Mouse (Mus musculus) lung, embryonic 16.5 days (tissue): Measurements from ENCODE around the gene Slc1a2. TPM values are rescaled to one million over a fixed set of nuclear protein-coding genes. Genes with fewer than 3 reads are reported as not detected.

Experiments
- ATAC-seq: fragments of 200-750 bp; cut with Nextera tagmentation; 2 replicates; pipeline ENCODE4 v1.8.0; 2017; ENCODE audit warnings: low read depth, mild to moderate bottlenecking, moderate library complexity
- H3K27ac ChIP-seq: fragments of 300-500 bp; sonication (generic); 2 replicates; pipeline ENCODE4 v1.5.1; 2014; ENCODE audit warnings: mild to moderate bottlenecking, control low read depth, low read length
- H3K27me3 ChIP-seq: fragments of 300-500 bp; sonication (generic); 2 replicates; pipeline ENCODE4 v1.6.1; 2014; ENCODE audit warnings: low read depth, low read length, mixed read lengths; ENCODE audit not compliant: control insufficient read depth, insufficient read depth
- H3K36me3 ChIP-seq: fragments of 300-500 bp; sonication (generic); 2 replicates; pipeline ENCODE4 v1.6.1; 2014; ENCODE audit warnings: low read length; ENCODE audit not compliant: control insufficient read depth, insufficient read depth
- H3K4me1 ChIP-seq: fragments of 300-500 bp; sonication (generic); replicated peaks from 2 replicates; pipeline ENCODE4 v1.6.1; 2014; ENCODE audit warnings: low read length, mixed read lengths; ENCODE audit not compliant: control insufficient read depth, insufficient read depth
- H3K4me2 ChIP-seq: fragments of 300-500 bp; sonication (generic); 2 replicates; pipeline ENCODE4 v1.6.1; 2014; ENCODE audit warnings: low read depth, low read length, control low read depth
- H3K4me3 ChIP-seq: fragments of 300-500 bp; sonication (generic); 2 replicates; pipeline ENCODE4 v1.5.1; 2014; ENCODE audit warnings: mild to moderate bottlenecking, low read length, control low read depth
- H3K9ac ChIP-seq: fragments of 300-500 bp; sonication (generic); 2 replicates; pipeline ENCODE4 v1.6.1; 2014; ENCODE audit warnings: low read length, control low read depth
- H3K9me3 ChIP-seq: fragments of 300-500 bp; sonication (generic); 2 replicates; pipeline ENCODE4 v1.6.1; 2016; ENCODE audit warnings: low read length; ENCODE audit not compliant: control insufficient read depth
- WGBS: fragments of 180-500 bp; shearing (Covaris S2); extraction: QIAGEN DNeasy Blood & Tissue Kit; methylation state at CpG from one replicate; pipeline ENCODE4 v1.1.7; 2014; 5-methylcytosine and 5-hydroxymethylcytosine counted together
- polyA plus RNA-seq: library from polyadenylated mRNA; unstranded; fragments of >200 nt; fragmentation: Nextera tagmentation; extraction: Ambion mirVana; gene quantifications from 2 replicates; pipeline ENCODE4 v1.2.1, GENCODE M21; 2015

The Slc1a2 gene
- polyA plus RNA-seq, 1 experiment from 2014 or later: 0.19 TPM

DNA sequence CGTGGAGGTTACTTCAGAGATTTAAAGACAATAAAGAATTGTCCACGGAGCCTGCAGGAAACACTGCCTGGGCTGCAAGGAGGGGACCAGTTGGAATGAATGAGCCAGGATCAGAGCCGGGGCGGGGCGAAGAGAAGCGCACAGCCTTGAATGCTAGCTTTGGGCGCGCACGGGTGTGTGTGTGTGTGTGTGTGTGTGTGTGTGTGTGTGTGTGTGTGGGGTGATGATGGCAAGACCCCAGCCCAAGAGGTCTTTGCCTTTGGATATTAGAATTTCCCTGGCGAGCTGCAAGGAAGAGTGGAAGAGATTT lies 1.0 kb downstream of the Slc1a2 start:
- H3K4me2 ChIP-seq: peak overlapping the region; percentile 99
- no peak overlapping the region for H3K9ac ChIP-seq
- peak overlapping the region; percentile 69 for H3K4me3 ChIP-seq
- WGBS: 0% methylated on average over 10 of the region's 10 CpGs
- no peak for ATAC-seq
- H3K4me1 ChIP-seq: peaks cover 16% of the 10 kb centered on the region
- H3K36me3 ChIP-seq: no peaks in the 10 kb centered on the region
- no peak overlapping the region for H3K27ac ChIP-seq
- no peaks in the 10 kb centered on the region for H3K9me3 ChIP-seq
- peaks cover 40% of the 10 kb centered on the region for H3K27me3 ChIP-seq

DNA sequence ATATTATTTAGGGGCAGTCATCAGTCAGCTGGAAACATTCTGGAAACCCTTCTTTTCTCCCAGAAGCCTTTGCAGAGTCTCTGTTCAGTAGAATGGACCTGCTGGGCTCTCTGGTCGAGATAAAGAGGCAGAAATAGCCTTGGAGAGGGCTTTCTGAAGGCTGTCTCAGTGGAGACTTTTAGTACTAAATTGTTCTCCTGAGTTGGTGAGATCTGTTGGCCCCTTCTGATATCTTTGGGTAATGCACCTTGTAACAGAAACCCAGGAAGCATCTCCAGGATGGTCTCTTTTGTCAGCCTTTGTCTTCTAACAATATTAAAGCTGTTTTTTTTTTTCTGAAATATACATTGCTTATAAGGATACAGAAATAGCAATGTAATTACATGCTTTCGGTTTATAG lies 2.6 kb downstream of the Slc1a2 start:
- Histone ChIP-seq H3K36me3 (no peaks in the 10 kb centered on the region), H3K4me2 (no peak overlapping the region), H3K27me3 (peaks cover 40% of the 10 kb centered on the region), H3K4me3 (no peak overlapping the region), H3K27ac (no peak overlapping the region), H3K9ac (no peak overlapping the region), H3K9me3 (no peaks in the 10 kb centered on the region), H3K4me1 (peaks cover 16% of the 10 kb centered on the region)
- WGBS: 55% methylated on average over 2 of the region's 2 CpGs
- no peak for ATAC-seq

DNA sequence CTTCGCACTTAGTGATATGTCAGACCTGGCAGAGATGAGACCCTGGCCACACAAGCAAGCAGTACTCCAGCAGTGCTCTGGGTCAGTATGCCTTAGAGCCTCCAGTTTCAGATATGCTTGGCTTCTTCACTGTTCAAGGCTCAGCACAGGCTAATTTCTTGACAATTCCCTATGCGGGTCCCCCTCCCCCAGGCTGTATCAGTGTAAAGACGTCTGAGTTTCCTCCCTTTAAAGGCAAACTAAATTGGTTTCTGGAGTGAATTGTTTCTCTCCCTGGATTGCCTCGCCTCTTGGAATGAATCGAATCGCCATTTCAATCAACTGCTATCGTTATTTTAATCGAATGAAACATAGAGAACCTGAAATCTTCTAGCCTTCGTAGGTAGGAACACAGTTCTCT lies 4.5 kb downstream of the Slc1a2 start:
- Histone ChIP-seq H3K36me3 (no peaks in the 10 kb centered on the region), H3K27me3 (peaks cover 30% of the 10 kb centered on the region), H3K4me2 (no peak overlapping the region; the same call in 1 of the 2 replicates), H3K4me1 (peaks cover 16% of the 10 kb centered on the region), H3K9me3 (no peaks in the 10 kb centered on the region), H3K9ac (no peak overlapping the region), H3K27ac (peak overlapping the region; percentile 13; the same call in 1 of the 2 replicates), H3K4me3 (no peak overlapping the region)
- no peak for ATAC-seq
- 60% methylated on average over 9 of the region's 9 CpGs for WGBS

DNA sequence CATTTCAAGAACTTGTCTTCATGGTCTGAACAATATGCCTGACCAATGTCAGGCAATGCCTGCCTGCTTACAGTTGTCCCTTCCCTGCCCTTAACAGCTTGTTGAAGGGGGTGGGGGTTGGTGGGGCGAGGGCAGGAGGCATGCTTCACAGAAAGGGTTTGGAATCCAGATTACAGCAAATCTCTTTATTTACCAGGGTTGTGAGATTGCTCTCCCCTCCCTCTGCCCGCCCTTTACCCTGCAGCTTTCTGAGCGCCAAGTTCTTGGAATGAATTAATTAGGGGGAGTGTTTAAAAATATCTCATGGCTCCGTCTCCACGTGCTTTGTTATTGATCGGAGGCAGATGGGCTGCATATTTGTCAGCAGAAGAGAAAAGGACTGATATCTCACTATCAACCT lies 4.9 kb downstream of the Slc1a2 start:
- peaks cover 13% of the 10 kb centered on the region for H3K4me1 ChIP-seq
- peak; percentile 44 for ATAC-seq
- H3K4me3 ChIP-seq: no peak overlapping the region
- H3K9me3 ChIP-seq: no peaks in the 10 kb centered on the region
- WGBS: 28% methylated on average over 6 of the region's 6 CpGs
- peak overlapping the region; percentile 13; the same call in 1 of the 2 replicates for H3K27ac ChIP-seq
- H3K9ac ChIP-seq: no peak overlapping the region
- H3K27me3 ChIP-seq: peaks cover 30% of the 10 kb centered on the region
- H3K4me2 ChIP-seq: peak overlapping the region; percentile 22; the same call in 1 of the 2 replicates
- no peaks in the 10 kb centered on the region for H3K36me3 ChIP-seq

DNA sequence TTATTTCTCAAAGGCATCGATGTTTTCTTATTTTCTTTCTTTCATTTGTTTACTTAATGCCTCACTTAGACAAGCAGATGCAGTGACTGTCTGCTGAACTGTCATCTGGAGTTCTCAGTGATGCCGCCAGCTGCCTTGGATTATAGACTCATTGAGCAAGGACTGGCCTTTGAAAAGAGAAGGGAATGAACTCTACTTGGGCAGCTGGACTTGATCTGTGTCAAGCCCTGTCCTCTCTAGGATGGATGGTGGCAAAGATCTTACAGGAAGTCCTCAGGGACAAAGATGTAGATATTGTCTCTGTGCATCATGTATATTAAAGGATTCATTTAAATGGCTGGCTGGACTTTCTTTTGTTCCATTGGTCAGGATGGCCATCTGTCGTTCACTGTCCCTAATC lies 5.4 kb downstream of the Slc1a2 start:
- H3K4me1 ChIP-seq: peaks cover 11% of the 10 kb centered on the region
- no peak overlapping the region for H3K27ac ChIP-seq
- H3K27me3 ChIP-seq: peaks cover 26% of the 10 kb centered on the region
- peak; percentile 84 for ATAC-seq
- WGBS: 39% methylated on average over 3 of the region's 3 CpGs
- no peaks in the 10 kb centered on the region for H3K9me3 ChIP-seq
- H3K4me3 ChIP-seq: no peak overlapping the region
- H3K9ac ChIP-seq: no peak overlapping the region
- H3K36me3 ChIP-seq: no peaks in the 10 kb centered on the region
- H3K4me2 ChIP-seq: no peak overlapping the region

DNA sequence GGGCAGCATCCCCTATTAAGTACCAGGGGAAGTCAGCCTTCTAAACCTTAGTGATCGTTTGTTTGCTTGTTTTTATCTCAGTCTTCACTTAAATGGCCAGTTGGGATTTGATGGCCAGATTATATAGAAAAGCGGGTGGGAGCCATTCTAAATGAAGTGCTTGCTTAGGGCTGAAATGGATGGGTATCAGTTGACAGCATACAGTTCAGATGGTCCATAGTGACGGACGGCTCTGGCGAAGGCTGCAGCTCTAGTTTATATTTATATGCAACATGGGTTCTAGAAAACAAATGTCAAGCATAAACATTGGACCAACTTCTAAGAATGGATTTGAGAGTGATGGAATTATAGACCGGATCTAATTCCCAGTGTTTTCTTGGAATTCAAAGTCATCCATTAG lies 9.5 kb downstream of the Slc1a2 start:
- no peak overlapping the region for H3K9ac ChIP-seq
- WGBS: 33% methylated on average over 6 of the region's 6 CpGs
- H3K36me3 ChIP-seq: no peaks in the 10 kb centered on the region
- H3K27ac ChIP-seq: no peak overlapping the region
- no peak overlapping the region for H3K4me2 ChIP-seq
- H3K4me3 ChIP-seq: no peak overlapping the region
- peak; percentile 59 for ATAC-seq
- H3K27me3 ChIP-seq: no peaks in the 10 kb centered on the region
- H3K4me1 ChIP-seq: peaks cover 6% of the 10 kb centered on the region; the same call in 1 of the 2 replicates
- H3K9me3 ChIP-seq: no peaks in the 10 kb centered on the region

DNA sequence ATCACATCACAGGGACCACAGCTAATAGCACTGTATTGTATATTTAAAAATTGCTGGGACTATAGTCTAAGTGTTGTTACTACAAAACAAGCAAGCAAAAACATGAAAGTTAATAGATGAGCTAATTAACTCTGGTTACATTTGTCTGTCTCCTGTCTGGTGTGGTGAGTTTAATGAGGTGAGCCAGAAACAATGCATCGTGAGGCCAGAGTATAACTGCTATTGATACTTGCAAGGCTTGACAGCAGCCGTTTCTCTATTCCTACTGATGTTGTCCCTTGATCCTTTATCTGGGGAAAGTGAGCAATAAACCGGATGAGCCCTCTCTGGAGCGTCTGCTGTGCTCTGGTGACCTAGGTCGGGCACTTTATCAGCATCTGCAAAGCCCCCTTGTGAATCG lies 11.1 kb downstream of the Slc1a2 start:
- 22% methylated on average over 6 of the region's 6 CpGs for WGBS
- no peak overlapping the region for H3K4me2 ChIP-seq
- no peak overlapping the region for H3K4me3 ChIP-seq
- H3K4me1 ChIP-seq: no peaks in the 10 kb centered on the region
- no peaks in the 10 kb centered on the region for H3K9me3 ChIP-seq
- no peak overlapping the region for H3K9ac ChIP-seq
- peak; percentile 68 for ATAC-seq
- H3K27ac ChIP-seq: no peak overlapping the region
- H3K27me3 ChIP-seq: no peaks in the 10 kb centered on the region
- no peaks in the 10 kb centered on the region for H3K36me3 ChIP-seq

DNA sequence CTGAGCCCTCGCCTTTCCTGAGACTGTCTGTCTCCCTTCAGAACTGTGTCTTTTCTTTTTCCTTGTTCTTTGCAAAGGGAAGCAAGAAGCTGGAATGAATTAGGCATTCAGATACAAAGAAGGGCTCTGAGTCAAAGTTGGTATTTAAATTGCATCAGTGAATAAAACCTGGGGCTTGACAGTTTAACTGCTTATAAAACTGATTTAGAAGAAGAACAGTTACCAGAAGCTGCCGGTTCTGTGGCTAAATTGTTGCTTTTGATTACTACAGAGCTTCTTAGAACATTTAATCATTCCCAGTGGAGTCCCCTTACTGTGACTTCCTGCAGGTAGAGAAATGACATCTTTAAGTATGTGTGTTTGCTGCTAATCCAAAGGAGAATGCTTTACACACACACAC lies 16.1 kb downstream of the Slc1a2 start:
- no peak overlapping the region for H3K4me2 ChIP-seq
- no peaks in the 10 kb centered on the region for H3K4me1 ChIP-seq
- no peak overlapping the region for H3K9ac ChIP-seq
- H3K27ac ChIP-seq: no peak overlapping the region
- 68% methylated on average over 2 of the region's 2 CpGs for WGBS
- no peaks in the 10 kb centered on the region for H3K36me3 ChIP-seq
- no peaks in the 10 kb centered on the region for H3K27me3 ChIP-seq
- ATAC-seq: no peak
- no peaks in the 10 kb centered on the region for H3K9me3 ChIP-seq
- no peak overlapping the region for H3K4me3 ChIP-seq

DNA sequence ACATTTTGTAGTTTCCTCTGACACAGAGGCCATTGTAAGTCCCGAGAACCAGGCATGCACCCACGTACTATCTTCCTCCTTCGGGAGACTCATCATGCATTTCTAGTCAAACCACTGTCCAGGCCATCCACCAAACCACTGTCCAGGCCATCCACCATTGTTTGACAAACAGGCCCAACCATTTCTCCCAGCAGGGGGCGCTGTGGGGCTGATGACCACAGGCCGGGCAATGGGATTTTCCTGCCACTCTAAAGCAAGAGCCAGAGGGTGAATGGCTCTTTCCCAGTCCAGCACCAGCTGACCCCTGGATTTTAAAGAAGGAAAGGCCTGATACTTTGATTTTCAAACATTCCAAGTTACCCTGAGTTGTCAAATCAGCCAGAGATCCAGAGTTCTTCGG lies 16.8 kb downstream of the Slc1a2 start:
- no peaks in the 10 kb centered on the region for H3K9me3 ChIP-seq
- no peaks in the 10 kb centered on the region for H3K36me3 ChIP-seq
- no peak overlapping the region for H3K27ac ChIP-seq
- no peak overlapping the region for H3K4me3 ChIP-seq
- no peaks in the 10 kb centered on the region for H3K4me1 ChIP-seq
- H3K4me2 ChIP-seq: no peak overlapping the region
- no peak overlapping the region for H3K9ac ChIP-seq
- no peaks in the 10 kb centered on the region for H3K27me3 ChIP-seq
- WGBS: 71% methylated on average over 6 of the region's 6 CpGs
- no peak for ATAC-seq

DNA sequence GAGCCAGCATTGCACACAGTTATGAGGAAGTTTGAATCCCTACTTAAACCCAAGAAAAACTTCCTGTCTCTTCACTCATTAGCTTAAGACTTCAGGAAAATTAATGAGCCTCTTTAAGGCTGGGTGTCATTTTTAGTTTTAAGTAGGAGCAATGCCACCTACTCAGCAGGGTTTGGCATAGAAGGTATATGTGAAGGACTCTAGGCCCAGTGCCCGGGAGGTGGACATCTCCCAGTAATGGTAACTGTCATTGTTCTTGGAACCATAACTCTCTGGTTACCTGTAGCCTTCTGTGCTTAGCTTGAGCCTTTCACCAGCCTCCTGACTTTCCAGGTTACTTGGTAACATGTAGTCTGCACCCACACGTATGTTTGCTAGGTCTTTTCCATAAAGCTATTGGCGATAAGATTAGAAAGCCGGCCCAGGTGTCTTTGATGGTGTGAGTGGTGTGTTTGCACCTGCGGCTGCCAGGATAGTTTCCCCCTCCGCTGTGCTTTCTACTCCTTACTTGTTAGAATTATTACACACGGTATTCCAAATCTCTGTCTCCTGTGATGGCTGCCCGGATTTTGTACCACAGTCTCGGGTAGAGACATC lies 18.4 kb downstream of the Slc1a2 start:
- H3K27me3 ChIP-seq: no peaks in the 10 kb centered on the region
- WGBS: 74% methylated on average over 9 of the region's 9 CpGs
- no peaks in the 10 kb centered on the region for H3K9me3 ChIP-seq
- H3K4me3 ChIP-seq: no peak overlapping the region
- no peak overlapping the region for H3K27ac ChIP-seq
- H3K9ac ChIP-seq: no peak overlapping the region
- no peaks in the 10 kb centered on the region for H3K36me3 ChIP-seq
- no peak for ATAC-seq
- no peak overlapping the region for H3K4me2 ChIP-seq
- H3K4me1 ChIP-seq: no peaks in the 10 kb centered on the region
